Mouse (Mus musculus) myocyte (in vitro differentiated cells): ENCODE measurements around the gene Prim1.

Experiments used
- CEBPB ChIP-seq: IDR thresholded peaks from 2 replicates; pipeline ENCODE4 v1.6.1; 2011; ENCODE audit warnings: mild to moderate bottlenecking, moderate library complexity; ENCODE audit not compliant: poor library complexity, insufficient read depth, severe bottlenecking
- E2F4 ChIP-seq: IDR thresholded peaks from one replicate; pipeline ENCODE4 v1.6.1; 2011; ENCODE audit warnings: mild to moderate bottlenecking, control low read depth, moderate library complexity; ENCODE audit not compliant: insufficient read depth
- MAX ChIP-seq: IDR thresholded peaks from one replicate; pipeline ENCODE4 v1.6.1; 2011; ENCODE audit warnings: low read depth, mild to moderate bottlenecking, control low read depth
- MYOG ChIP-seq, 3 experiments: IDR thresholded peaks; one replicate each; pipeline ENCODE4 v1.6.1; 2011; ENCODE audit warnings: control low read depth in 2 of 3, low read depth in 2 of 3, mild to moderate bottlenecking in 2 of 3; ENCODE audit not compliant: insufficient read length in 2 of 3, control insufficient read depth in 1 of 3, insufficient read depth in 1 of 3
- POLR2A ChIP-seq: IDR thresholded peaks from one replicate; pipeline ENCODE4 v1.6.1; 2011; ENCODE audit warnings: low read depth, mild to moderate bottlenecking, control low read depth, moderate library complexity; ENCODE audit not compliant: insufficient read length
- POLR2AphosphoS2 ChIP-seq: IDR thresholded peaks from one replicate; pipeline ENCODE4 v1.6.1; 2011; ENCODE audit warnings: low read depth, control low read depth; ENCODE audit not compliant: insufficient read length
- SRF ChIP-seq: IDR thresholded peaks from one replicate; pipeline ENCODE4 v1.6.1; 2011; ENCODE audit warnings: low read depth; ENCODE audit not compliant: control insufficient read depth, insufficient read length
- TCF12 ChIP-seq: IDR thresholded peaks from one replicate; pipeline ENCODE4 v1.6.1; 2011; ENCODE audit warnings: mild to moderate bottlenecking, control low read depth; ENCODE audit not compliant: poor library complexity, insufficient read depth, severe bottlenecking
- TCF3 ChIP-seq: IDR thresholded peaks from one replicate; pipeline ENCODE4 v1.6.1; 2011; ENCODE audit warnings: low read depth, control low read depth; ENCODE audit not compliant: insufficient read length
- USF1 ChIP-seq: IDR thresholded peaks from one replicate; pipeline ENCODE4 v1.6.1; 2011; ENCODE audit warnings: low read depth, mild to moderate bottlenecking, control low read depth, moderate library complexity

- TF ChIP-seq POLR2A (no peak), MAX (no peak), TCF12 (no peak), USF1 (no peak), POLR2AphosphoS2 (no peak), CEBPB (no peak), MYOG (IDR thresholded peaks at IDR 0.05; ENCODE audit: control insufficient read depth in 1 of 3, insufficient read depth in 1 of 3, insufficient read length in 2 of 3, low read depth in 2 of 3) (no peak), E2F4 (no peak), TCF3 (no peak), SRF (no peak)
Measured at GRCm38 (mm10) chr10:128058184-128058583, 43.2 kb downstream of the Prim1 start.
